Mouse (Mus musculus) kidney, postnatal 0 days (tissue): ENCODE measurements around the gene Rab3c. TPM values are rescaled to one million over a fixed set of nuclear protein-coding genes. Genes with fewer than 3 reads are reported as not detected.

ENCODE experiments used
- ATAC-seq: fragments of 200-750 bp; cut with Nextera tagmentation; replicated peaks from 2 replicates; pipeline ENCODE4 v1.8.0; 2017; ENCODE audit warnings: low read depth, moderate number of reproducible peaks, moderate TSS enrichment, moderate library complexity; ENCODE audit not compliant: low FRiP score
- DNase-seq: peaks from one replicate; pipeline ENCODE4 v3.0.0-alpha.2; 2016; ENCODE audit warnings: low spot score
- H3K27ac ChIP-seq: fragments of 300-500 bp; sonication (generic); 2 replicates; pipeline ENCODE4 v1.5.1; 2014; ENCODE audit warnings: mild to moderate bottlenecking
- H3K27me3 ChIP-seq: fragments of 300-500 bp; sonication (generic); 2 replicates; pipeline ENCODE4 v1.6.1; 2014; ENCODE audit warnings: low read length, mixed read lengths; ENCODE audit not compliant: insufficient read depth
- H3K36me3 ChIP-seq: fragments of 300-500 bp; sonication (generic); 2 replicates; pipeline ENCODE4 v1.6.1; 2014; ENCODE audit warnings: low read length, mixed read lengths; ENCODE audit not compliant: insufficient read depth
- H3K4me1 ChIP-seq: fragments of 300-500 bp; sonication (generic); replicated peaks from 2 replicates; pipeline ENCODE4 v1.6.1; 2014; ENCODE audit warnings: antibody characterized with exemption, low read length, mixed read lengths; ENCODE audit not compliant: insufficient read depth
- H3K4me2 ChIP-seq: fragments of 300-500 bp; sonication (generic); 2 replicates; pipeline ENCODE4 v1.6.1; 2014; ENCODE audit warnings: mild to moderate bottlenecking, low read length, moderate library complexity, mixed read lengths
- H3K4me3 ChIP-seq: fragments of 300-500 bp; sonication (generic); replicated peaks from 2 replicates; pipeline ENCODE4 v1.5.1; 2014; ENCODE audit warnings: low read depth, low read length
- H3K9ac ChIP-seq: fragments of 300-500 bp; sonication (generic); 2 replicates; pipeline ENCODE4 v1.6.1; 2014; ENCODE audit warnings: low read depth, low read length
- H3K9me3 ChIP-seq: fragments of 300-500 bp; sonication (generic); replicated peaks from 2 replicates; pipeline ENCODE4 v1.6.1; 2016; ENCODE audit warnings: low read length, inconsistent platforms, mixed read lengths
- CTCF ChIP-seq: IDR thresholded peaks from 2 replicates; pipeline ENCODE4 v1.5.1; 2016; ENCODE audit warnings: antibody characterized with exemption, low read depth, mild to moderate bottlenecking, moderate library complexity
- WGBS: fragments of 180-500 bp; shearing (Covaris S2); extraction: QIAGEN DNeasy Blood & Tissue Kit; methylation state at CpG from one replicate; pipeline ENCODE4 v1.1.7; 2014; 5-methylcytosine and 5-hydroxymethylcytosine counted together
- polyA plus RNA-seq: library from polyadenylated mRNA; unstranded; fragments of >200 nt; fragmentation: Nextera tagmentation; extraction: Ambion mirVana; gene quantifications from 2 replicates; pipeline ENCODE4 v1.2.1, GENCODE M21; 2015

The Rab3c gene
- polyA plus RNA-seq, 1 experiment from 2014 or later = 0.24 TPM

GRCm38 (mm10) chr13:110066674-110067073 is 214.1 kb downstream of the Rab3c start:
- Histone ChIP-seq H3K4me1 (no peaks in the 10 kb centered on the region), H3K36me3 (no peaks in the 10 kb centered on the region), H3K9me3 (no peaks in the 10 kb centered on the region), H3K27me3 (no peaks in the 10 kb centered on the region), H3K9ac (no peak overlapping the region), H3K4me2 (no peak overlapping the region), H3K27ac (no peak overlapping the region), H3K4me3 (no peak overlapping the region)
- no peak for ATAC-seq
- WGBS = 82% methylated on average over 2 of the region's 2 CpGs
- TF ChIP-seq CTCF = no peak
- no peak for DNase-seq

- ATAC-seq (peak; percentile 65; the same call in 1 of the 2 replicates), DNase-seq (peak; percentile 96)
- TF ChIP-seq CTCF = peak; percentile 97
- H3K4me2 ChIP-seq = no peak overlapping the region
- no peaks in the 10 kb centered on the region for H3K27me3 ChIP-seq
- 25% methylated on average over 9 of the region's 9 CpGs for WGBS
- no peak overlapping the region for H3K9ac ChIP-seq
- H3K4me3 ChIP-seq = no peak overlapping the region
- no peak overlapping the region for H3K27ac ChIP-seq
- no peaks in the 10 kb centered on the region for H3K36me3 ChIP-seq
- no peaks in the 10 kb centered on the region for H3K4me1 ChIP-seq
- H3K9me3 ChIP-seq = no peaks in the 10 kb centered on the region
Measured at GRCm38 (mm10) chr13:110062835-110063411, 217.9 kb downstream of the Rab3c start.

GRCm38 (mm10) chr13:110062288-110062687 is 218.5 kb downstream of the Rab3c start:
- Histone ChIP-seq H3K27me3 (no peaks in the 10 kb centered on the region), H3K36me3 (no peaks in the 10 kb centered on the region), H3K9me3 (no peaks in the 10 kb centered on the region), H3K4me2 (no peak overlapping the region), H3K4me1 (no peaks in the 10 kb centered on the region), H3K4me3 (no peak overlapping the region), H3K9ac (no peak overlapping the region), H3K27ac (no peak overlapping the region)
- TF ChIP-seq CTCF = no peak
- ATAC-seq = no peak
- 59% methylated on average over 8 of the region's 8 CpGs for WGBS
- no peak for DNase-seq

GRCm38 (mm10) chr13:110054538-110054937 is 226.3 kb downstream of the Rab3c start:
- WGBS = 75% methylated on average over 8 of the region's 8 CpGs
- TF ChIP-seq CTCF = no peak
- Histone ChIP-seq H3K36me3 (no peaks in the 10 kb centered on the region), H3K4me1 (no peaks in the 10 kb centered on the region), H3K9ac (no peak overlapping the region), H3K27ac (no peak overlapping the region), H3K27me3 (no peaks in the 10 kb centered on the region), H3K9me3 (no peaks in the 10 kb centered on the region), H3K4me3 (no peak overlapping the region), H3K4me2 (no peak overlapping the region)
- DNase-seq (no peak), ATAC-seq (no peak)

- H3K4me3 ChIP-seq = no peak overlapping the region
- WGBS = 65% methylated on average over 5 of the region's 5 CpGs
- H3K9ac ChIP-seq = no peak overlapping the region
- ATAC-seq = no peak
- H3K36me3 ChIP-seq = no peaks in the 10 kb centered on the region
- no peak for DNase-seq
- no peak for TF ChIP-seq CTCF
- H3K27ac ChIP-seq = no peak overlapping the region
- H3K4me2 ChIP-seq = no peak overlapping the region
- H3K4me1 ChIP-seq = no peaks in the 10 kb centered on the region
- no peaks in the 10 kb centered on the region for H3K9me3 ChIP-seq
- H3K27me3 ChIP-seq = no peaks in the 10 kb centered on the region
Measured at GRCm38 (mm10) chr13:110048767-110049434, 231.9 kb downstream of the Rab3c start.

GRCm38 (mm10) chr13:110044418-110044817 is 236.4 kb downstream of the Rab3c start:
- ATAC-seq (no peak), DNase-seq (no peak)
- Histone ChIP-seq H3K4me1 (no peaks in the 10 kb centered on the region), H3K9ac (no peak overlapping the region), H3K27me3 (no peaks in the 10 kb centered on the region), H3K27ac (no peak overlapping the region), H3K9me3 (no peaks in the 10 kb centered on the region), H3K4me2 (no peak overlapping the region), H3K4me3 (no peak overlapping the region), H3K36me3 (no peaks in the 10 kb centered on the region)
- WGBS = 83% methylated on average over 4 of the region's 4 CpGs
- TF ChIP-seq CTCF = peak; percentile 16; the same call in 1 of the 2 replicates
